ENCODE assay signal across 9 mouse cellular contexts in the genomic region with DNA sequence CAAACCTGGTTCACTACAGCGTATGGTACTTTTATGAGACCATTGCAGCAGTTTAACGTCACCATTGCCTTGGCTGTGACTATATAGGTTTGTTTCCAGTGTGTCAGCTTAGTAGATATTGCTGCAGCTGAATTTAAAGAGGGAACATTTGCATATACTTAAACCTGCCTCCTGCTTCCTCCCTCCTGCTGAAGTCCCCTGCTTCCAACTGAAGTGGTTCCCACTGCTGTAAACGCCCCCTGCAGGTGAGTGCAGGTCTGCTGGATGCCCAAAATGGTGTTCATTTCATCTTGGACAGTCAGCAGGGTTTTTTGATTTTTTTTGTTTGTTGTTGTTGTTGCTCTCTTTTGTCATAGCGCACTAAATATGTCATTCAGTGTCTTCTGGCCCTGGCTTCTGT.
A peak's percentile ranks its signal among the peaks of the same experiment; 100 is the strongest.
DNase-seq lines count a peak whose midpoint lies in the region; ATAC-seq and TF ChIP-seq lines count a peak whose summit lies in the region.
"Had no signal": no experiment of that assay in that cellular context is flagged by ENCODE, and none has a peak within 500 bp of the region (broad histone marks: within the 10 kb centered on the region; RNA-seq: fewer than 3 reads in every experiment).

No protein-coding gene starts in this region.

- peak; percentile 77 for TF ChIP-seq CTCF in E14TG2a.4 (conservative IDR thresholded peaks at IDR 0.05; ENCODE audit: low read length)

- H3K36me3 ChIP-seq in kidney, embryonic 15.5 days, result no peaks in the 10 kb centered on the region
- no peaks in the 10 kb centered on the region for H3K36me3 ChIP-seq in E14TG2a.4 (ENCODE audit: insufficient read depth, low read length)
- no peaks in the 10 kb centered on the region for H3K36me3 ChIP-seq in splenic B cell, adult 2 months (ENCODE audit: control insufficient read depth, insufficient read depth, low read length, poor library complexity, severe bottlenecking)
- no peaks in the 10 kb centered on the region for H3K36me3 ChIP-seq in hindbrain, embryonic 13.5 days
- H3K36me3 ChIP-seq: embryonic facial prominence, embryonic 15.5 days; neural tube, embryonic 12.5 days had no signal

- no peaks in the 10 kb centered on the region for H3K27me3 ChIP-seq in kidney, embryonic 15.5 days
- H3K27me3 ChIP-seq in E14TG2a.4 (ENCODE audit: insufficient read depth, low read length), result no peaks in the 10 kb centered on the region
- H3K27me3 ChIP-seq in splenic B cell, adult 2 months (ENCODE audit: control insufficient read depth, insufficient read depth, low read length, poor library complexity, severe bottlenecking), result no peaks in the 10 kb centered on the region
- no peaks in the 10 kb centered on the region for H3K27me3 ChIP-seq in hindbrain, embryonic 13.5 days
- H3K27me3 ChIP-seq: embryonic facial prominence, embryonic 15.5 days; neural tube, embryonic 12.5 days had no signal

- H3K4me1 ChIP-seq in kidney, embryonic 15.5 days, result no peaks in the 10 kb centered on the region
- H3K4me1 ChIP-seq in E14TG2a.4 (replicated peaks; ENCODE audit: low read depth, low read length), result no peaks in the 10 kb centered on the region
- no peaks in the 10 kb centered on the region for H3K4me1 ChIP-seq in hindbrain, embryonic 13.5 days (replicated peaks)
- H3K4me1 ChIP-seq: embryonic facial prominence, embryonic 15.5 days; neural tube, embryonic 12.5 days had no signal

- DNase-seq in kidney, postnatal 4 days, result peak; percentile 43 to 56
- peak; percentile 5 for DNase-seq in NIH3T3 (ENCODE audit: low read depth)
- DNase-seq in embryo, embryonic 11 days, result peak; percentile 59
- peak; percentile 25 for DNase-seq in splenic B cell, adult 2 months (ENCODE audit: low read depth, low spot score)

- no peak for ATAC-seq in kidney, embryonic 15.5 days (replicated peaks; ENCODE audit: low FRiP score)
- no peak for ATAC-seq in hindbrain, embryonic 13.5 days (ENCODE audit: low FRiP score)

- no peaks in the 10 kb centered on the region for H3K9me3 ChIP-seq in kidney, embryonic 15.5 days (replicated peaks)
- H3K9me3 ChIP-seq in E14TG2a.4 (ENCODE audit: low read length), result no peaks in the 10 kb centered on the region
- H3K9me3 ChIP-seq in hindbrain, embryonic 13.5 days, result no peaks in the 10 kb centered on the region
- H3K9me3 ChIP-seq: embryonic facial prominence, embryonic 15.5 days; neural tube, embryonic 12.5 days had no signal

- 58% methylated on average over 4 of the region's 4 CpGs for WGBS in kidney, embryonic 15.5 days
- 57% methylated on average over 4 of the region's 4 CpGs for WGBS in hindbrain, embryonic 13.5 days

- no peak overlapping the region for H3K27ac ChIP-seq in kidney, embryonic 15.5 days
- H3K27ac ChIP-seq in hindbrain, embryonic 13.5 days, result no peak overlapping the region
- H3K27ac ChIP-seq: embryonic facial prominence, embryonic 15.5 days; neural tube, embryonic 12.5 days had no signal

- H3K4me3 ChIP-seq in kidney, embryonic 15.5 days (replicated peaks), result no peak overlapping the region
- H3K4me3 ChIP-seq in E14TG2a.4 (replicated peaks; ENCODE audit: low read length), result no peak overlapping the region
- no peak overlapping the region for H3K4me3 ChIP-seq in hindbrain, embryonic 13.5 days
- H3K4me3 ChIP-seq: embryonic facial prominence, embryonic 15.5 days; neural tube, embryonic 12.5 days had no signal

- no peak overlapping the region for H3K4me2 ChIP-seq in kidney, embryonic 15.5 days
- no peak overlapping the region for H3K4me2 ChIP-seq in hindbrain, embryonic 13.5 days
- H3K4me2 ChIP-seq: embryonic facial prominence, embryonic 15.5 days; neural tube, embryonic 12.5 days had no signal

- no peak overlapping the region for H3K9ac ChIP-seq in kidney, embryonic 15.5 days
- no peak overlapping the region for H3K9ac ChIP-seq in hindbrain, embryonic 13.5 days
- H3K9ac ChIP-seq: embryonic facial prominence, embryonic 15.5 days; neural tube, embryonic 12.5 days had no signal

Comparison
In these comparisons a context has a peak if more than half of its experiments do, and no peak if none do; other contexts are left out.
1. DNase-seq: peak in every context shown above with its lines; median percentile 59 in embryo, embryonic 11 days; 50 in kidney, postnatal 4 days; 25 in splenic B cell, adult 2 months; 5 in NIH3T3.